Mouse (Mus musculus) embryonic stem cell, embryonic (primary cell): ENCODE measurements around the gene Gpn1.

Source experiments
- CTCF ChIA-PET, 4 experiments: fragments of 300-600 bp in 2 of 4; fragments of 350-600 bp in 2 of 4; sonication (Branson Sonifier 250); formaldehyde crosslinking; loops; one replicate each; lab custom pipeline; 2022; ENCODE audit warnings: inconsistent platforms in 2 of 4; lab: Charles Lee
- POLR2A ChIA-PET, 4 experiments: fragments of 300-600 bp in 2 of 4; fragments of 350-600 bp in 2 of 4; sonication (Branson Sonifier 250); formaldehyde crosslinking; loops; one replicate each; lab custom pipeline; 2022; ENCODE audit warnings: antibody characterized with exemption in 4 of 4, inconsistent platforms in 1 of 4; lab: Charles Lee

Gene Gpn1

DNA sequence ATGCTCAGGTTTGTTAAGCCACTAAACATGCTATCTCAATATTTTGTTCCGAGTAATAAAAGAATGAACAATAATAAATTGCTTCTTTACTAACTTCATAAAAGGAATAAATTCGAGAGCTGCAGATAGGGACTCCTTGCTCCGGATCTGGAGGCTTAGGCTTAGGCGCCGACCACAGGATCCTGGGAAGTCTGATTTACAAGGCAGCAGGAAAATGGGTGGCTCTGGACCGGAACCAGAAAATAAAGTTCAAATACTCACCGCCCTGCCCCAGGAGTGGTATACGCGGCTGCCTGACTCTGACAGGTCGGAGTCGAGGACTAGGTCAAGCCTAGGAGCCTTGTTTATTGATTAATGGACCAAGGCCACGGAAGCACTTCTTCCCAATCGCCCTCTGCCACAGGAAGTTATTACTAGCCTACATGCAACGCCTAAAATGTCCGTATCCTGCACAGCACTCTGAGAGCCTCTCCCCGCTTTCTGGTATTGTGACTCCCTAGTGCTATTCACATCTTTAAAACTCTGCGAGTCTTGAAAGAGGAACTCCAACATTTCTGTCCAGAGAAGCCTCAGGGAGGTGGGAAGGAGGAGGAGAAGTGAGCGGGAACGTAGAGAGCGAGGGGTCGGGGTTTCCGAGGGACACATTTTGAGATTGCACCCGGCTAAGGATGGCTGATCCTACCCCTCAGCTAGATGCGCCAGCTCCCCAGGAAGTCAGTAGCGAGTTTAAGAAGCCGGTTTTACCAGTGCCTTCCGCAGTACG, 32.0 kb downstream of the Gpn1 start, which contains the start of gene Slc4a1ap:
Slc4a1ap (plus strand) TSS at position 642 of the 763 bp plus-strand sequence.
- ChIA-PET CTCF (no interaction called here), POLR2A (interaction anchor here (0.5 to 2.9 kb wide), 25 partner anchors 8 to 957 kb away, joined by 3 to 9 read pairs (median 4); partner anchors contain the start of genes Gm29609 (in 1 of the 4), Gtf3c2 (in 1 of the 4) and Zfp512 (in 1 of the 4))

DNA sequence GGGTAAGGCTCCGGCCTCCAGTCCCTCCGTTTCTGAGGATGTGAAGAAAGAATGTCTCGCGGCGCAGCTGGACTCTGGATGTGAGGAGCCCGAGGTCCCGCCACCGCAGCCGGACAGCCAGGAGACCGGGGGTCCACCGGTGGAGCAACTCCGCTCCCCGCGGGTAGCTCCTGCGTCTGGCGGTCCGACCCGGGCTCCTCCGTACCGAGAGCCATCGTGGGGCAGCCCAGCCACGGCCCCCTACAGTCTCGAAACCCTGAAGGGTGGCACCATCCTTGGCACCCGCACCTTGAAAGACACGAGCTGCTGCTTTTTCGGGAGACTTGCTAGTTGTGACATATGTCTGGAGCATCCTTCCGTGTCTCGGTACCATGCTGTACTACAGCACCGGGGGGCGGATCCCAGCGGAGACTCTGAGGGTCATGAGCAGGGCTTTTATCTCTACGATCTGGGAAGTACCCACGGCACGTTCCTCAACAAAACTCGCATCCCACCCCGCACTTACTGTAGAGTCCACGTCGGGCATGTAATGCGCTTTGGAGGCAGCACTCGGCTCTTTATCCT, 32.7 kb downstream of the Gpn1 start:
- ChIA-PET CTCF (interaction anchor here in 1 of 4 experiments (0.5 kb wide), 1 partner anchor 458 kb away, joined by 5 read pairs; no protein-coding TSS in a partner anchor), POLR2A (interaction anchor here (0.6 to 2.9 kb wide), 20 partner anchors 9 to 957 kb away, joined by 3 to 9 read pairs (median 4); partner anchors contain the start of genes Gm29609 (in 1 of the 4), Gtf3c2 (in 1 of the 4) and Zfp512 (in 1 of the 4))

DNA sequence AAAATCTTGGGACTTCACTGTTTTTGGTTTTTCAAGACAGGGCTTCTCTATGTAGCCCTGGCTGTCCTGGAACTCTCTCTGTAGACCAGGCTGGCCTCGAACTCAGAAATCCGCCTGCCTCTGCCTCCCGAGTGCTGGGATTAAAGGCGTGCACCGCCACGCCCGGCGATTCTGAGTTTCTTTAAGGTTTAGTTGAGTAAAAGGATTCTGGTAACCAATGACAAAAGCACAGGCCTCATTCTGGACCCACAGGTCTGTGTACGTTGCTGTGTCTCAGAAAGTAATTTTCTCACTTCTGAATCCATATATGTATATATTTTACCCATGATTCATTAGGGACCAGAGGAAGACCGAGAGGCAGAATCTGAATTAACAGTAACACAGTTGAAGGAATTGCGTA, 33.2 kb downstream of the Gpn1 start, which contains the start of gene Supt7l:
Supt7l (minus strand) TSS at position 101 of the 400 bp plus-strand sequence.
- CTCF ChIA-PET: interaction anchor here in 2 of 4 experiments (0.5 to 0.7 kb wide), 2 partner anchors 457 to 678 kb away, joined by 5 read pairs; no protein-coding TSS in a partner anchor
- POLR2A ChIA-PET: interaction anchor here in 3 of 4 experiments (1.0 to 2.9 kb wide), 11 partner anchors 9 to 326 kb away, joined by 3 to 9 read pairs (median 5); partner anchors contain the start of gene Zfp512 (in 1 of the 3)

DNA sequence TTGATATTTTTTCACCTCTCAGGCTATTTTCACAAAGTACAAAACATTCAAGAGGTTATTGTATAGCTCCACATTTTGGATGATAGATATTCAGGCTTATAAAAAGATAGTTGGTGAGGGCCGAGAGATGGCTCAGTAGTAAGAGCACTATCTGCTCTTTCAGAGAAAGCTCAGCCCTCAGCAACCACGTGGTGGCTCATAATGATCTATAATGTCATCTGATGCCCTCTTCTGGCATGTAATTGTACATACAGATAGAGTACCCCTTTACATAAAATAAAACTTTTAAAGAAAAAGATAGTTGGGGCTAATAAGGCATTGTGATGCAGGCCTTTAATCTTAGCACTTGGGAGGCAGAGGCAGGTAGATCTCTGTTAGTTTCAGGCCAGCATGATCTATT, 34.0 kb downstream of the Gpn1 start:
- ChIA-PET CTCF (no interaction called here), POLR2A (interaction anchor here in 2 of 4 experiments (0.6 to 2.9 kb wide), 7 partner anchors 10 to 616 kb away, joined by 3 to 9 read pairs (median 4); partner anchors contain the start of genes Emilin1 (in 1 of the 2) and Gpn1 (in 1 of the 2))

DNA sequence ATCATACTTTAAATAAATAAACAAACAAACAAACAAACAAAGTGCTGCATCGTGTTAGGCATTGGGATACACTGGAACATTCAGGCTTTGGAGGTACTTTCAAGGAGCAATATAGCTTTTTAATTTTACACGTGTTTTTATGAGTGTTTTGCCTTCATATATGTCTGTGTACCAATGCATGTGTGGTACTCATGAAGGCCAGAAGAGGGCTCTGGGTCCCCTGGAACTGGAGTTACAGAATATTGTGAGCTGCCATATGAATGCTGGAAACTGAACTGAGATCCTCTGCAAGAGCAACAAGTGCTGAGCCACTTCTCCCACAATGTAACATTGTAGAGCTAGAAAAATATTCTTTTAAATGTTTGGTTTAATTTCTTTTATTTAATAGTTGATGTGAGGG, 40.7 kb downstream of the Gpn1 start:
- ChIA-PET CTCF (interaction anchor here in 2 of 4 experiments (0.7 to 1.1 kb wide), 3 partner anchors 28 to 1556 kb away, joined by 3 to 9 read pairs (median 3); no protein-coding TSS in a partner anchor), POLR2A (interaction anchor here in 2 of 4 experiments (0.7 to 2.2 kb wide), 7 partner anchors 8 to 84 kb away, joined by 3 to 6 read pairs (median 3); partner anchors contain the start of genes Slc4a1ap (in 1 of the 2) and Supt7l (in 1 of the 2))

DNA sequence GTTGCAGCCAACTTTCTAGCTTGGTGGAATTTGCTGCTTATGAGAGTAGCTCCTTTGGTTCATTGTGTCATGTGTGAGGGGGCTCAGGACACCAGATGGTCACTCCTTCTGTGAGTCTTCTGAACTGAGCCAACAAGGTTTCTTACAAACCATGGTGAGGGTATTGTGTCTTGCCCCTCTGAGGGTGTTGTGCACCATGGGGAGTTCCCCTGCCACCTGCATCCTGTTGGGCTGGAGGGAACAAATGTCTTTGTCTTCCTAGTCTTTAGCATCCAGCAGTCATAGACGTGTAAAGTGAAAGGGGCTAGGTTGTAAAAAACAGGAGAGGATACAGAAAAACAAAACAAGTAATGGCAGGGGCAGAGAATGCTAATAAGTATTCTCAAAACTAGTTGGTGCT, 64.9 kb downstream of the Gpn1 start:
- CTCF ChIA-PET: no interaction called here
- POLR2A ChIA-PET: interaction anchor here in 3 of 4 experiments (0.5 to 1.3 kb wide), 4 partner anchors 25 to 43 kb away, joined by 3 read pairs; partner anchors contain the start of gene Mrpl33 (in 1 of the 3)

DNA sequence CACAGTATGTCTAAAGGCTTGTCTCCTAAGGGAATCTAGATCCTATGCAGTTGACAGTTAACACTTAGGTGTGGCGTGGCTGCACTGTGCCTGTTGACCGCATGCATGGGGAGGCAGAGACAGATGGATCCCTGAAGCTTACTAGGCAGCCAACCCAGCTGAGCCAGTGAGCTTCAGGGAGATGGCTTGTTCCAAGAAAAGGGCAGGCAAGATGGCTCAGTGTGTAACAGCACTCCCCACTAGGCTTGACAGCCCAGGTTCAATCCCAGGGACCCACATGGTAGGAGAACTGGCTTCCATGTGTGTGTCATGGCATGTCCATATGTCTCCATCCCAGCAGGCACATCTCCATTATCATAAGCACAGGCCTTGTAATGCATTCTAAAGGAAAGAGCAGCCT, 65.8 kb downstream of the Gpn1 start:
- ChIA-PET CTCF (interaction anchor here in 1 of 4 experiments (0.5 kb wide), 1 partner anchor 11 kb away, joined by 12 read pairs; no protein-coding TSS in a partner anchor), POLR2A (interaction anchor here in 1 of 4 experiments (0.8 kb wide), 1 partner anchor 36 kb away, joined by 3 read pairs; the partner anchor contains the start of gene Mrpl33)

DNA sequence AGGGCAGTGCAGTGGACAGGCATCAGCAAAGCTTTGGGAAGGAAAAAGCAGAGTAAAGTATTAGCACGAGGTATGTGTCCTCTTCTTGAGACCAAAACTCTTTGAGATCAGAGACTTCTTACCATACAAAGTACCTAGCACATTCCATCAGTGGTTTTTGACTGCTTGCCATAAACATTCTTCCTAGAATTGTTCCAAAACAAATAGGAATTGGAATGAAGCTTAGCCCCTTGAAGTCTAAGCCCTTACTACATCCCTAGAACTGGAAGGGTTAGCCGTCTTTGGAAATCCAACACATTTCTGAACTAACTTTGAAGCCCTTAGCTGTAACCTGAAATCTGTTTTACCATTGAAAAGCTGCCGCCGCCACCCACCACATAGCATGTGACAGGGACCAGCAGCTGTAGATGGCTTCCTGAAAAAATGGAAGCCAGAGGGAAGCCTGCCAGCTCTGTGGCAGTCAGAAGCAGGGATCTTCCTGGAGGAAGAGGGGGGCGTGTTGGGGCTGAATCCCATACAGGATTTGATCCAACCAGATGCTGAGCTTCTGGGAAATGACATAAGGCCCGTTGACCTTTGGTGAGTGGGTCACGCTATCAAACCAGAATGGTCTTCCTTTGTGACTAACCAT, 67.6 kb downstream of the Gpn1 start:
- ChIA-PET CTCF (interaction anchor here in 3 of 4 experiments (0.6 to 2.0 kb wide), 5 partner anchors 10 to 636 kb away, joined by 3 to 7 read pairs (median 6); no protein-coding TSS in a partner anchor), POLR2A (interaction anchor here in 1 of 4 experiments (0.6 to 0.8 kb wide), 2 partner anchors 35 to 59 kb away, joined by 3 to 4 read pairs; partner anchors contain the start of gene Mrpl33)
